Mouse (Mus musculus) adrenal gland, postnatal 10 days (tissue): Measurements from ENCODE around the gene Plekhh3. TPM values are rescaled to one million over a fixed set of nuclear protein-coding genes. Genes with fewer than 3 reads are reported as not detected.
"Not testable (repeated sequence)": the region's sequence is repeated elsewhere in the genome, so short reads cannot be mapped to it uniquely, and the experiment has no call there.

Experiments
- DNase-seq: peaks from one replicate; pipeline ENCODE4 v3.0.0; 2021; ENCODE audit warnings: mixed read lengths
- total RNA-seq, 2 experiments: library from RNA; stranded (reverse); gene quantifications; 2 replicates each; pipeline ENCODE4 v1.2.3; 2021

The Plekhh3 gene
- total RNA-seq, 2 experiments from 2014 or later, result 26.2 to 40.8 TPM

- peak; percentile 67 for DNase-seq
Measured at GRCm38 (mm10) chr11:101149178-101150105, 21.7 kb downstream of the Plekhh3 start.

- no peak for DNase-seq
Measured at GRCm38 (mm10) chr11:101148751-101149150, 22.4 kb downstream of the Plekhh3 start.

GRCm38 (mm10) chr11:101146377-101146776 lies 24.8 kb downstream of the Plekhh3 start:
- no peak for DNase-seq

- DNase-seq, result peak; percentile 47
Measured at GRCm38 (mm10) chr11:101143338-101144225, 27.6 kb downstream of the Plekhh3 start.

GRCm38 (mm10) chr11:101142215-101142967 lies 28.8 kb downstream of the Plekhh3 start:
- DNase-seq, result no peak

- DNase-seq, result no peak
Measured at GRCm38 (mm10) chr11:101141088-101141487, 30.1 kb downstream of the Plekhh3 start.

GRCm38 (mm10) chr11:101140164-101140819 lies 30.9 kb downstream of the Plekhh3 start:
- DNase-seq, result no peak

GRCm38 (mm10) chr11:101138536-101139181 lies 32.5 kb downstream of the Plekhh3 start:
- DNase-seq, result peak; percentile 61

GRCm38 (mm10) chr11:101137000-101137399 lies 34.2 kb downstream of the Plekhh3 start:
- DNase-seq, result no peak

GRCm38 (mm10) chr11:101134217-101134865 lies 36.8 kb downstream of the Plekhh3 start:
- DNase-seq, result peak; percentile 78

- DNase-seq, result no peak
Measured at GRCm38 (mm10) chr11:101133037-101133436, 38.1 kb downstream of the Plekhh3 start.

- peak; percentile 56 for DNase-seq
Measured at GRCm38 (mm10) chr11:101131701-101132100, 39.5 kb downstream of the Plekhh3 start.

GRCm38 (mm10) chr11:101131187-101131586 lies 40.0 kb downstream of the Plekhh3 start:
- DNase-seq, result no peak

- peak; percentile 54 for DNase-seq
Measured at GRCm38 (mm10) chr11:101130056-101130756, 40.9 kb downstream of the Plekhh3 start.

- peak; percentile 40 for DNase-seq
Measured at GRCm38 (mm10) chr11:101128996-101129577, 42.1 kb downstream of the Plekhh3 start.

GRCm38 (mm10) chr11:101127075-101127474 lies 44.1 kb downstream of the Plekhh3 start:
- DNase-seq, result no peak

- DNase-seq, result not testable (repeated sequence)
Measured at GRCm38 (mm10) chr11:101125008-101125407, 46.1 kb downstream of the Plekhh3 start.

GRCm38 (mm10) chr11:101124494-101124893 lies 46.7 kb downstream of the Plekhh3 start:
- DNase-seq, result not testable (repeated sequence)

GRCm38 (mm10) chr11:101120545-101121188 lies 50.5 kb downstream of the Plekhh3 start:
- no peak for DNase-seq
